Mouse (Mus musculus) heart, postnatal 0 days (tissue): ENCODE data around the gene Krtap10-10.

ENCODE experiments used
- CTCF ChIP-seq: IDR thresholded peaks from 2 replicates; pipeline ENCODE4 v1.5.1; 2016; ENCODE audit warnings: antibody characterized with exemption, control low read depth, low read depth
- EP300 ChIP-seq: IDR thresholded peaks from 2 replicates; pipeline ENCODE4 v1.6.1; 2016; ENCODE audit warnings: antibody characterized with exemption, low read depth

- no peak for TF ChIP-seq CTCF
- no peak for TF ChIP-seq EP300
Measured at GRCm38 (mm10) chr10:77788621-77789020, 47.1 kb upstream of the Krtap10-10 start.
